Mouse (Mus musculus): ENCODE measurements around the gene Tomt. TPM values are rescaled to one million over a fixed set of nuclear protein-coding genes. Genes with fewer than 3 reads are reported as not detected.
"Not testable (repeated sequence)": the region's sequence is repeated elsewhere in the genome, so short reads cannot be mapped to it uniquely, and the experiment has no call there.

The Tomt gene
- polyA plus RNA-seq (2015; fragmentation: Nextera tagmentation; extraction: Ambion mirVana), result 0.41 and 0.46 TPM in 2 replicates

DNA sequence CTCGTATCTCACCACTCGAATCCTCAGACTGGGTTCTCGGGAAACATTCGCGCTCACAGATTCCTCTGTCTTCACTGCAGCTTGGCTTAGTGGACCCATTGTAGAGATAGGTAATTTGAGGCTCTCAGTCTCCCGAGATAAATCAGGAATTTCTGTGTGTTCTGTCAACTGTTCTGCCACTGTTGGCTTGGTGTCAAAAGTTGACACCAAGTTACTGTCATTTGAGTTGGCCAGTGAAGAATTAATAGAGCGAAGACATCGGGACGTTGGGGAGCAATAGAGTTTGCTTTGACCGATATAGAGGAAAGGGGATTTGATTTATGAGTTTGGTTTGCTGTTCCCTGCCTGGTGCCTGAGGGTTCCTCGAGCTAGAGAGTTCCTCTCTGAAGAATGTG lies at the start of gene Tomt:
TSS of gene Tomt (minus strand) at position 73 of the 395 bp plus-strand sequence.
- H3K4me3 ChIP-seq (replicated peaks), result peak within 1 kb of the TSS; percentile 85
- peak within 1 kb of the TSS; percentile 97 for H3K9ac ChIP-seq (replicated peaks)
- no peaks in the 10 kb centered on the region for H3K9me3 ChIP-seq (replicated peaks)
- H3K36me3 ChIP-seq, result peaks cover 24% of the 10 kb centered on the region
- 15% methylated on average over 11 of the region's 11 CpGs for WGBS
- H3K4me1 ChIP-seq, result peaks cover 34% of the 10 kb centered on the region
- H3K27me3 ChIP-seq (replicated peaks), result no peaks in the 10 kb centered on the region
- H3K4me2 ChIP-seq, result peak within 1 kb of the TSS; percentile 74
- H3K27ac ChIP-seq (replicated peaks), result peak within 1 kb of the TSS; percentile 99
- no peak for ATAC-seq (ENCODE audit: low FRiP score)

DNA sequence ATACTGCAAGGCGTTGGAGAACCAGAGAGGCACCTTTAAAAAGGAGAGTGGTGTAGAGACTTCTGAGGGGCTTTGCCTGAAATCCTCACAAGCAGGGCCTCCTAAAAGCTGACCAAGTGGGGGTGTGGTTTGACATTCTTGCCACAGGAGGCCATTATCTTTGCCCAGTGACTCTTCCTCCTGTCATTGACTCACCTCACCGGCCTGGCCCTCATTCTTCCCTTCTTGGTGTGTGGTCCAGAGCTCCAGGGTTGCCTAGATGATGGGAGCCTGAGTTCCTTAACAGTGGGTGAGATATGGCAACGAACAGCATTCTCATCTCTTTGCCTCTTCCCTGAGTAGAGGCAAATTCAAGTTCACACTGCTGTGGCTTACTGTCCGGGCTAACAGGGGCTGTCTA lies 49.7 kb upstream of the Tomt start:
- no peak overlapping the region for H3K9ac ChIP-seq (replicated peaks)
- H3K4me2 ChIP-seq, result no peak overlapping the region
- no peaks in the 10 kb centered on the region for H3K36me3 ChIP-seq
- peaks cover 6% of the 10 kb centered on the region for H3K4me1 ChIP-seq
- ATAC-seq (ENCODE audit: low FRiP score), result no peak
- WGBS, result 57% methylated on average over 4 of the region's 4 CpGs
- H3K9me3 ChIP-seq (replicated peaks), result no peaks in the 10 kb centered on the region
- H3K4me3 ChIP-seq (replicated peaks), result no peak overlapping the region
- H3K27ac ChIP-seq (replicated peaks), result no peak overlapping the region
- no peaks in the 10 kb centered on the region for H3K27me3 ChIP-seq (replicated peaks)

DNA sequence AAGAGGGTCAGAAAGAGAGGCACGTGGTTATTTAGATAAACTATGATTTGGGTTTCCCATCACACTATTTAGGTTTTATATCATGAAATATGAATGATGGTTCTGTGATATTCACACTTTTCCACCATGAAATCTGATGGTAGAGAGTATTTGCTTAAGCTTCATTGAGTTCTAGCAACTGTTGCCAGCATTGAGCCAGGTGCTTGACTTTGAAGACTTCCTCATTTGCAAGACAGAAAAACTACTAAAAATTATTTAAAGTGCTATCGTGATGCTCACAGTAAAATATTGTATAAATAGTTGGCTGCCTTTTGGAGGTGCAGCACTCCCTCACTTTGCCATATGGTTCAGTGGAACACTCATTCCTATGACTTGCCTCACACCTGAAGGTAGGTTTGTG lies 49.1 kb upstream of the Tomt start:
- Histone ChIP-seq H3K4me2 (no peak overlapping the region), H3K9me3 (replicated peaks) (no peaks in the 10 kb centered on the region), H3K9ac (replicated peaks) (no peak overlapping the region), H3K36me3 (no peaks in the 10 kb centered on the region), H3K4me1 (peaks cover 6% of the 10 kb centered on the region), H3K4me3 (replicated peaks) (no peak overlapping the region), H3K27ac (replicated peaks) (no peak overlapping the region), H3K27me3 (replicated peaks) (no peaks in the 10 kb centered on the region)
- no peak for ATAC-seq (ENCODE audit: low FRiP score)
- 90% methylated on average over 2 of the region's 2 CpGs for WGBS

DNA sequence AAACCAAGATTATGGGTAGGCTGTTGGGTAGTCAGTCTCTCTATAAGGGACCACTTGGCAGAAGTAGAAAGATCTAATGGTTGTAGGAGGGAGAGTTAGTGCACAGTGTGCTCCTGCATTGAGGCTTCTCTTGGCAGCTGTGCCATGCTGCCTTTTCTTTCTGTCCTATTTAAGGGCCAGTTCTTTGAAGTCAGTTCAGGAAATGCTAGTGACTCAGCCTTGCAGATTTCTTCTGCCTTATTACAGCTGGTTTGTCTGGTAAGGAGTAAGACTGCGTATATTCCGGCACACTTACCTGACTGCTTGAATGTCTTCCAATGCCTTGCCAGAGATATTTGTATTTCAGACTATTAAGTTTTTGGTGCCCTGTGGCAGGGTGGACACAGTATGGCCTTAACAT lies 48.0 kb upstream of the Tomt start:
- no peaks in the 10 kb centered on the region for H3K9me3 ChIP-seq (replicated peaks)
- no peaks in the 10 kb centered on the region for H3K4me1 ChIP-seq
- H3K27me3 ChIP-seq (replicated peaks), result no peaks in the 10 kb centered on the region
- H3K4me2 ChIP-seq, result no peak overlapping the region
- WGBS, result 100% methylated on average over 2 of the region's 2 CpGs
- no peak for ATAC-seq (ENCODE audit: low FRiP score)
- no peak overlapping the region for H3K9ac ChIP-seq (replicated peaks)
- no peak overlapping the region for H3K27ac ChIP-seq (replicated peaks)
- H3K4me3 ChIP-seq (replicated peaks), result no peak overlapping the region
- no peaks in the 10 kb centered on the region for H3K36me3 ChIP-seq

DNA sequence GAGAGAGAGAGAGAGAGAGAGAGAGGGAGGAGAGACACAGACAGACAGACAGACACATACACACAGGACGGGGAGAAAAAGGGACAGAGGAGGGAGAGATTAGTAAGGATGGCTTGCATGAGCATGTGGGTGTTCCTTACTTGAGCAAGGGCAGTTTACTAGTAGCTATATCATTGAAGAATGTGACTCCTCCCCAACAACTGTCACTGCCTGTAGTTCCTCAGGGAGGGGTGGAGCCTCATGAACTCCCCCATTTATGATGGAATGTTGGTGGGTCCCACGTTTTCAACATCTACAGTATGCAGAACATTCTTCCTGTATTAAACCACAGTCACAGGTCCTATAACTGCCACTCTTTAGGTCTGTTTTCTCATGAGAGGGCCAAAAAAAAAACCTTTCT lies 45.9 kb upstream of the Tomt start:
- Histone ChIP-seq H3K4me2 (no peak overlapping the region), H3K9ac (replicated peaks) (no peak overlapping the region), H3K4me1 (no peaks in the 10 kb centered on the region), H3K36me3 (no peaks in the 10 kb centered on the region), H3K27ac (replicated peaks) (no peak overlapping the region), H3K27me3 (replicated peaks) (no peaks in the 10 kb centered on the region), H3K9me3 (replicated peaks) (no peaks in the 10 kb centered on the region), H3K4me3 (replicated peaks) (no peak overlapping the region)
- ATAC-seq (ENCODE audit: low FRiP score), result no peak
- WGBS, result 65% methylated on average over 2 of the region's 2 CpGs

DNA sequence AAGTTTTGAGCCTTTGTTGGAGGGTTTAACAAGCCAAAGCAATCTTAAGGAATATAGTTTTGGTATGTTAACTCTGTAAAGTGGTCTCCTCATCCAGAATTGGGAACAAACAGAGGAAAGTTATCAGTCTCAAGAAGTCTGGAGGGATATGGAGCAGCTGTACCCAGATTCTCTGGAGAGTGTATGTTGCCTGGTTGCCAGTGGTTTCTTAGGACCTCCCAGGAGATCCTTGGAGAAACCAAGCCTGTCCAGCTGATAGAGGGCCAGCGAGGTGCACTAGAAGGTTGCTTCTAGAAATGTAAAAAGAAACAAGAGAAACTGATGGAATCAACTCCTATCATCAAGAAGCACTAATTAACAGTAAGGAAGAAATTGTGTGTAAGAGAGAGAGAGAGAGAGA lies 45.5 kb upstream of the Tomt start:
- Histone ChIP-seq H3K36me3 (no peaks in the 10 kb centered on the region), H3K9ac (replicated peaks) (no peak overlapping the region), H3K4me3 (replicated peaks) (no peak overlapping the region), H3K4me1 (no peaks in the 10 kb centered on the region), H3K4me2 (no peak overlapping the region), H3K27ac (replicated peaks) (no peak overlapping the region), H3K9me3 (replicated peaks) (no peaks in the 10 kb centered on the region), H3K27me3 (replicated peaks) (no peaks in the 10 kb centered on the region)
- WGBS, result 85% methylated on average over 1 of the region's 1 CpGs
- ATAC-seq (ENCODE audit: low FRiP score), result no peak

DNA sequence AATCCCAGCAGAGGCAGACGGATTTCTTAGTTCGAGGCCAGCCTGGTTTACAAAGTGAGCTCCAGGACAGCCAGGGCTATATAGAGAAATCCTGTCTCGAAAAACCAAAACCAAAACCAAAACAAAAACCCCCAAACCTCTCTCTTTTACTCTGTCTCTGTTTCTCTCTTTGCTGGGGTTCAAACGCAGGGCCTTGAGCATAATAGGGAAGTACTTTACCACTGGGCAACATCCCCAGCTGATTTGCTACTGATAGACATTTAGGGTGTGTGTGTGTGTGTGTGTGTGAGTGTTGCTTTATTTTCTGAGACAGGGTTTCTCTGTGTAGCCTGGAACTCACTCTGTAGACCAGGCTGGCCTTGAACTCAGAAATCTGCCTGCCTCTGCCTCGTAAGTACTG lies 42.8 kb upstream of the Tomt start:
- WGBS, result 95% methylated on average over 5 of the region's 5 CpGs
- H3K27ac ChIP-seq (replicated peaks); H3K27me3 ChIP-seq (replicated peaks); H3K4me1 ChIP-seq; H3K36me3 ChIP-seq; ATAC-seq (ENCODE audit: low FRiP score); H3K9me3 ChIP-seq (replicated peaks); H3K4me3 ChIP-seq (replicated peaks); H3K4me2 ChIP-seq; H3K9ac ChIP-seq (replicated peaks): not testable (repeated sequence)

DNA sequence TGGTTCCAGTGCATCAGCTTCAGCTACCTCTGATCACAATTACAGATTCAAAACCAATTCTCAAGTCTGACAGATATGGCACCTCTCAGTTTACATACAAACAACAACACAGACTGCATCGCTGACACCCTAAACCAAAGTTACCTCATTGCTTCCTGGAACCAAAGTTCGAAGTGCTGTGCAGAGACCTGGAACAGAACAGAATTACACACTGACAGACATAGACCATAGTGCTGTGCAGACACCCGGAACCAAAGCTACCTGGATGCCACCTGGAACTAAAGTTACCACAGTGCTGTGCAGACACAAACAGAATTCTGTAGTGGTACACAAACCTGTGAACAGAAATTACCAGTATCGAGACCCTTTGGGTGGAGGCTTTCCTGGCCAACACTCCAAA lies 33.6 kb upstream of the Tomt start:
- no peaks in the 10 kb centered on the region for H3K27me3 ChIP-seq (replicated peaks)
- no peak for ATAC-seq (ENCODE audit: low FRiP score)
- no peak overlapping the region for H3K4me3 ChIP-seq (replicated peaks)
- H3K4me2 ChIP-seq, result no peak overlapping the region
- WGBS, result 96% methylated on average over 4 of the region's 4 CpGs
- H3K9me3 ChIP-seq (replicated peaks), result no peaks in the 10 kb centered on the region
- H3K36me3 ChIP-seq, result no peaks in the 10 kb centered on the region
- peaks cover 26% of the 10 kb centered on the region for H3K4me1 ChIP-seq
- H3K9ac ChIP-seq (replicated peaks), result no peak overlapping the region
- H3K27ac ChIP-seq (replicated peaks), result no peak overlapping the region

DNA sequence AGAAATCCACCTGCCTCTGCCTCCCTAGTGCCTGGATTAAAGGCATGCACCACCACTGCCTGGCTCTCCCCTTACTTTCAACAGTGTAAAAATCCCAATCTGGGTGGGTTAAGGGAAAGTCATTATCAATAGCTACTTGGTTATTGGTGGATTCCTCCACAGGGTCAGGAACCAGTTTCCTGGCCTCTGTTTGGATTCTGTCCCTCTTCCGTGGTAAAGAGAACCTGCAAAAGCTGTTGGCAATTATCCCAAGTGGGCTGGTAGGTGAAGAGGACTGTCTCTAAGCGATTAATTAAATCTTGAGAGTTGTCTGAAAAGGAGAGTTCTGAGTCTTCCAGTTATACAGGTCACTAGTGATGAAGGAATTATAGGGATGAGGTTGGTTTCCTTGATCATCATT lies 32.2 kb upstream of the Tomt start:
- no peak overlapping the region for H3K4me2 ChIP-seq
- H3K9ac ChIP-seq (replicated peaks), result no peak overlapping the region
- H3K4me1 ChIP-seq, result peaks cover 29% of the 10 kb centered on the region
- H3K27ac ChIP-seq (replicated peaks), result no peak overlapping the region
- H3K9me3 ChIP-seq (replicated peaks), result no peaks in the 10 kb centered on the region
- H3K27me3 ChIP-seq (replicated peaks), result no peaks in the 10 kb centered on the region
- no peak for ATAC-seq (ENCODE audit: low FRiP score)
- H3K4me3 ChIP-seq (replicated peaks), result no peak overlapping the region
- no peaks in the 10 kb centered on the region for H3K36me3 ChIP-seq
- 89% methylated on average over 2 of the region's 2 CpGs for WGBS

DNA sequence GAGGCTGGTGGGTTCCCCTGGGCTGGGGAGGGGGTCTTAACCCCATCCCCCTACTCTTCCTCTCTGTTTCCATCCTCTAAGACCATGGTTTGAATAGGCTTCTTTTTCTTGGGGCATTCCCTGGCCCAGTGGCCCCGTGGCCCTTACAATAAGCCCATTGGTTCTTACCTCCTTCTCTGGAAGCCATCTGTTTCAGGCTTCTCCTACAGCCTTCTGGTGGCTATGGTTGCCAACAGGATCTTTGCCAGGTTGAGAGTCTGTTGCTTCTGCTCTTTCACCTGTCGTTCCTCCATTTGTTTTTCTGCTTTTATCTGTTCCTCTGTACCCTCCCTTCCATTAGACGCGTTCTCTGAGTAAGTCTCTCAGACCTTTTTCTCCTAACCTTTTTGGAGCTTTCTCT lies 31.4 kb upstream of the Tomt start:
- Histone ChIP-seq H3K4me1 (peaks cover 36% of the 10 kb centered on the region), H3K9me3 (replicated peaks) (no peaks in the 10 kb centered on the region), H3K36me3 (no peaks in the 10 kb centered on the region), H3K27ac (replicated peaks) (no peak overlapping the region), H3K4me3 (replicated peaks) (no peak overlapping the region), H3K27me3 (replicated peaks) (no peaks in the 10 kb centered on the region), H3K9ac (replicated peaks) (no peak overlapping the region), H3K4me2 (no peak overlapping the region)
- ATAC-seq (ENCODE audit: low FRiP score), result no peak
- WGBS, result 94% methylated on average over 4 of the region's 4 CpGs

DNA sequence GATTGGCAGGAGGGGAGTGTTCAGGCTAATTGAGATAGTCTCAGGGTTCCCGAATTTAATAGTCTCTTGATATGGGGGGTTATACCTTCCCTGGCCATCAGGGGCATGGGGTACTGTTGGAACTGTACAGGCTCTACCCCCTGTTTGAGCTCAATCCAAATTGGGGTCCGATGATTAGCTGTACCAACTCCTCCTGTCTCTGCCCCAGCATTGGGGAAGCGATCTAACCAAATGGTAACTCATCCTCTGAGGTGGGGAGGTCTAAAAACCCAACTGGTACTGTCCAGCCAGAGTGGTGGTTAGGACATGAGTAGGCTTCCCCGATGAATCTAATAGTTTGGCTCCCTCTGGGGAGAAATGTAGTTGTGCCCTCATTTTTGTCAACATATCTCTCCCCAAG lies 30.8 kb upstream of the Tomt start:
- H3K9me3 ChIP-seq (replicated peaks), result no peaks in the 10 kb centered on the region
- H3K36me3 ChIP-seq, result no peaks in the 10 kb centered on the region
- H3K27ac ChIP-seq (replicated peaks), result no peak overlapping the region
- ATAC-seq (ENCODE audit: low FRiP score), result no peak
- peaks cover 37% of the 10 kb centered on the region for H3K4me1 ChIP-seq
- WGBS, result 98% methylated on average over 4 of the region's 4 CpGs
- no peak overlapping the region for H3K9ac ChIP-seq (replicated peaks)
- H3K4me2 ChIP-seq, result no peak overlapping the region
- H3K4me3 ChIP-seq (replicated peaks), result no peak overlapping the region
- H3K27me3 ChIP-seq (replicated peaks), result no peaks in the 10 kb centered on the region

DNA sequence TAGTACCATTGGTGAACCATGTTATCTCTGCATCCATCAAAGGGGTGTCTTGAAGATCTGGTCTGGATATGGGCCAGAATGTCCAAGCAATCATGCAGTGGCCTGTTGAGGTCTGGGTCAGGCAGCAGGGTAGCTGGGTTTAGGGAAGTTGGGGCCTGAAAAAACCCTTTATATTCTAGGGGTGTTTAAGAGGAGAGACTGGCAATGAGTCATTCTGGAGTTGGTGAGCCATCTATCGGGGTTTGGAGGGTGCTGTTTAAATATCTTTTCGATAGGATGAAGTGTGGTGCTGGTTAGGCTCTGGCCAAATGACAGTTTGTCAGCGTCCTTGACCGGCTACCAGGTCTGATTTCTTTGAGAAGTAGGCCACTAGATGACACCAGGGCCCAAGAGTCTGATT lies 29.8 kb upstream of the Tomt start:
- Histone ChIP-seq H3K9ac (replicated peaks) (0 out of 2 replicates have a peak overlapping the region, but pooled peaks have one; percentile 6), H3K4me1 (peaks cover 37% of the 10 kb centered on the region), H3K36me3 (no peaks in the 10 kb centered on the region), H3K4me2 (no peak overlapping the region), H3K4me3 (replicated peaks) (no peak overlapping the region), H3K9me3 (replicated peaks) (no peaks in the 10 kb centered on the region), H3K27ac (replicated peaks) (no peak overlapping the region), H3K27me3 (replicated peaks) (no peaks in the 10 kb centered on the region)
- 98% methylated on average over 4 of the region's 4 CpGs for WGBS
- ATAC-seq (ENCODE audit: low FRiP score), result no peak

DNA sequence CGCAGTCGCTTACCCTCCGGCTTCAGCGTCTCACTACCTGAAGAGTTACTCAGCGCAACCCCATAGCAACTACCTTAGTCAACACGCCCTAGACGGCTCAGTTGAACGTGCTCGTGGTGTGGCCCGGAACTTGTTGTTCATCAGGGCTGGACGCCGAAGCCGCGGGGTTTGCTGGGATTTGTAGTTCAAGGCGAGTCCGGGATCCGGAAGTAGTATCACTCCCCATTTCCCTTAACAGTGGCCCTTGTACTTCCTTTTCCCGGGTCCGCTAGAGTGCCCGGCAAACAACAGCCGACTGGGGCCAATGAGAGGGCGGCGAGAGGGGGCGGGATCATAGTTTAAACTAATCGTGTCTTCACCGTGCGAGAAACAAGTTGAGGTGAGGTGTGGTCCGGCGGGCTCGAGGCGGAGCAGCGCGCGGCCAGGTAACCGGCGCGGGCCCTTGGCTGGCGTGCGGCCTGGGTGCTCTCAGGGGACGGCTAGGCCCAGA lies 27.6 kb upstream of the Tomt start, which contains the start of the genes Lrrc51 and Numa1:
TSS of gene Lrrc51 (minus strand) at position 145 of the 490 bp plus-strand sequence.
TSS of gene Numa1 (plus strand) at position 361 of the 490 bp plus-strand sequence.
- under 1% methylated on average over 40 of the region's 40 CpGs for WGBS
- H3K4me2 ChIP-seq, result peak within 1 kb of the TSS; percentile 81
- H3K4me1 ChIP-seq, result peaks cover 37% of the 10 kb centered on the region
- H3K36me3 ChIP-seq, result no peaks in the 10 kb centered on the region
- peak within 1 kb of the TSS; percentile 77 for H3K9ac ChIP-seq (replicated peaks)
- peak within 1 kb of the TSS; percentile 82 for H3K4me3 ChIP-seq (replicated peaks)
- peak within 1 kb of the TSS; percentile 78 for H3K27ac ChIP-seq (replicated peaks)
- no peaks in the 10 kb centered on the region for H3K9me3 ChIP-seq (replicated peaks)
- no peaks in the 10 kb centered on the region for H3K27me3 ChIP-seq (replicated peaks)
- peak; percentile 99 for ATAC-seq (ENCODE audit: low FRiP score)
